Mouse (Mus musculus) ES-Bruce4 (cell line): ENCODE measurements around the gene Ppm1h. TPM values are rescaled to one million over a fixed set of nuclear protein-coding genes. Genes with fewer than 3 reads are reported as not detected.

Experiments
- H3K27ac ChIP-seq: 2 replicates; pipeline ENCODE4 v1.5.1; 2012; ENCODE audit warnings: low read length, inconsistent platforms; ENCODE audit not compliant: insufficient read depth
- H3K27me3 ChIP-seq: 2 replicates; pipeline ENCODE4 v1.6.1; 2012; ENCODE audit warnings: mild to moderate bottlenecking, low read length, inconsistent platforms; ENCODE audit not compliant: control insufficient read depth, poor library complexity, insufficient read depth, severe bottlenecking
- H3K36me3 ChIP-seq: 2 replicates; pipeline ENCODE4 v1.6.1; 2012; ENCODE audit warnings: inconsistent platforms, mild to moderate bottlenecking, low read length, moderate library complexity; ENCODE audit not compliant: control insufficient read depth, poor library complexity, insufficient read depth, severe bottlenecking
- H3K4me1 ChIP-seq: one replicate; pipeline ENCODE4 v1.8.1; 2011; ENCODE audit warnings: low read length; ENCODE audit not compliant: control insufficient read depth, insufficient read depth
- H3K4me3 ChIP-seq: 2 replicates; pipeline ENCODE4 v1.5.1; 2011; ENCODE audit warnings: low read depth, mild to moderate bottlenecking, low read length
- H3K9ac ChIP-seq: 2 replicates; pipeline ENCODE4 v1.6.1; 2012; ENCODE audit warnings: low read depth, mild to moderate bottlenecking, inconsistent platforms; ENCODE audit not compliant: poor library complexity, severe bottlenecking
- H3K9me3 ChIP-seq: replicated peaks from 2 replicates; pipeline ENCODE4 v1.6.1; 2012; ENCODE audit warnings: mild to moderate bottlenecking, low read length, inconsistent platforms; ENCODE audit not compliant: control insufficient read depth, poor library complexity, insufficient read depth, severe bottlenecking
- CTCF ChIP-seq: IDR thresholded peaks from one replicate; pipeline ENCODE4 v1.8.1; 2011; ENCODE audit warnings: low read depth, low read length
- EP300 ChIP-seq: IDR thresholded peaks from 2 replicates; pipeline ENCODE4 v1.6.1; 2011; ENCODE audit warnings: low read depth, low read length; ENCODE audit not compliant: insufficient read depth
- POLR2A ChIP-seq: IDR thresholded peaks from one replicate; pipeline ENCODE4 v1.8.1; 2011; ENCODE audit warnings: low read length; ENCODE audit not compliant: insufficient read depth
- polyA plus RNA-seq: library from polyadenylated mRNA; stranded (reverse); fragments of >200 nt; gene quantifications from 2 replicates; pipeline ENCODE4 v1.2.4, GENCODE M21; 2011; ENCODE audit warnings: low read depth; ENCODE audit not compliant: missing spikeins, insufficient read depth, insufficient read length

Gene Ppm1h
- polyA plus RNA-seq, 1 experiment, result 8.7 TPM

DNA sequence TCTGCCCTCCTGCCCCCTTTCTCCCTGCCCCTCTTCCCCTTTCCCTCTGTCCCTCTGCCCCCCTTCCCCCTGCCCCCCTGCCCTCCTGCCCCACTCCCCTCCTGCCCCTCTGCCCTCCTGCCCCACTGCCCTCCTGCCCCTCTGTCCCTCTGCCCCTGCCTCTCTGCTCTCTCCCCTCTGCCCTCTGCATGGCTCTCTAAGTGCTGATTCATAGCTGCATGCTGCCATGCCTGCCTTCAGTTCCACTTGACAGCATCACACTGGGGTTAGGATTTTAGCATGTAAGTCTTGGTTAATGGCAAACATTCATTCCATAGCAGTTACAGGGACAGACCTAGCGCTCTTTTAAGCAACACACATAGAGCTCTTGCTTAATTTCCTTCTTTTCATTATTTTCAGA lies 85.0 kb downstream of the Ppm1h start:
- Histone ChIP-seq H3K9ac (no peak overlapping the region), H3K36me3 (no peaks in the 10 kb centered on the region), H3K27ac (no peak overlapping the region), H3K4me1 (no peaks in the 10 kb centered on the region), H3K4me3 (no peak overlapping the region), H3K27me3 (no peaks in the 10 kb centered on the region), H3K9me3 (no peaks in the 10 kb centered on the region)
- no peak for TF ChIP-seq CTCF
- TF ChIP-seq POLR2A, result no peak
- no peak for TF ChIP-seq EP300

DNA sequence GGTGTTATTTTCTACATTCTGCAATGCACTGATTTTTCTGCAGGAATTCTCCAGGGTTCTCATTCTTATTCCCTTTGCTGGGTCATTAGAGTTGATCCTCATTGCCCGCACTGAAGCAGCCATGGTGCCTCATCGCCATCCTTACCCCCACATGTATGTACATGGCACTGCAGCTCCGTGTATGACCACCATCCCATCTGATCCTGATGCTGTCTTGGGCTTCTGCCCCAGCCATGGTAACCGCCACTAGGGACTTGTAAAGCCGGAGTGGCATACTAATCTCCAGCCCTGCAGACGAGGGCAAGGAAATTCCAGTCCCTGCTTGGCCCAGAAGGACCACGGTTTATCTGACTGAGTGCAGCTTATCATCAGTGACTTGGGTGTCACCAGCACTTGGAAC lies 86.1 kb downstream of the Ppm1h start:
- no peak overlapping the region for H3K27ac ChIP-seq

DNA sequence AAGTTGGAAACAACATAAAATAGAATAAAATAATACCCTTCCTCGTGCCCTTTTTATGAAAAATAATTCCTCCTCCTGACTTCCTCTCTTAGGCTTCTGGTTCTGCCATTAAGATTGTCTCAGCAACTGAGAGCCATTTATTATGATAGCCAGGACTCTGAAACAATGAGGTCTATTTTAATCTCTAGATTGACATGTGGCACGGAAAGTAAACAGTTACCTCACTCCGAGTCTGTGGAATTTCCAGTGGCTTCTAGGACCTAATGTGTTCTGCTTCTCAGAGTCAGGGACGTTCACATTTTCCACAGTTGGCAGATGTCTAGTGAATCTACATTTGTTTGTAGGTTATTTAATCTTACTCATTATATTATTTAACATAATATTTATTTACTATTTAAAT lies 87.0 kb downstream of the Ppm1h start:
- TF ChIP-seq CTCF, result no peak
- Histone ChIP-seq H3K36me3 (no peaks in the 10 kb centered on the region), H3K4me1 (no peaks in the 10 kb centered on the region), H3K9me3 (no peaks in the 10 kb centered on the region), H3K9ac (no peak overlapping the region), H3K27ac (no peak overlapping the region), H3K27me3 (no peaks in the 10 kb centered on the region), H3K4me3 (no peak overlapping the region)

More for the DNA sequence above, 86.1 kb downstream of the Ppm1h start:
- H3K4me3 ChIP-seq, result no peak overlapping the region
- no peak overlapping the region for H3K9ac ChIP-seq
- TF ChIP-seq CTCF (no peak), EP300 (no peak), POLR2A (no peak)
- no peaks in the 10 kb centered on the region for H3K36me3 ChIP-seq
- no peaks in the 10 kb centered on the region for H3K4me1 ChIP-seq
- no peaks in the 10 kb centered on the region for H3K27me3 ChIP-seq
- H3K9me3 ChIP-seq, result no peaks in the 10 kb centered on the region

DNA sequence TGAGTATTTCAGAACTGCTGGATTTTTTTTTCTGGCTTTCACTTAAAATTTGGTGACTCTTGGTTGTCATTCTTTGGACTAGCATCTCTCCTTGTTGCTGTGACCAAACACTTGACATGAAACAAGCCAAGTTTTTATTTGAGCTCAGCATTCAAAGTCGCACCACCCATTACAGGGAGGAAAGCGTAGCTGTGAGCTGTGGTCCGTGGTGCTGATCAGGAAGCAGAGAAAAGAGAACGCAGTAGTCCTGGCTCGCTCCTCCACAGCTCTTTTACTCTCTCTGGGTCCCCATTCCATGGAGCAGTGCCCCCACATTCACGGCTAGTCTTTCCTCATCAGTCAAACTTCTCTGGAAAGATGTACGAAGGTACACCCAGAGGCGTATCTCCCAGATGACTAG lies 87.4 kb downstream of the Ppm1h start:
- H3K4me1 ChIP-seq, result no peaks in the 10 kb centered on the region
- H3K9me3 ChIP-seq, result no peaks in the 10 kb centered on the region
- no peaks in the 10 kb centered on the region for H3K27me3 ChIP-seq
- no peak for TF ChIP-seq EP300
- TF ChIP-seq POLR2A, result no peak
- TF ChIP-seq CTCF, result no peak
- H3K36me3 ChIP-seq, result no peaks in the 10 kb centered on the region
- no peak overlapping the region for H3K27ac ChIP-seq
- H3K9ac ChIP-seq, result no peak overlapping the region
- no peak overlapping the region for H3K4me3 ChIP-seq

- Histone ChIP-seq H3K4me1 (no peaks in the 10 kb centered on the region), H3K9ac (no peak overlapping the region), H3K27me3 (no peaks in the 10 kb centered on the region), H3K27ac (no peak overlapping the region), H3K9me3 (no peaks in the 10 kb centered on the region), H3K4me3 (no peak overlapping the region), H3K36me3 (no peaks in the 10 kb centered on the region)
- TF ChIP-seq POLR2A (no peak), EP300 (no peak), CTCF (no peak)
Measured at GRCm38 (mm10) chr10:122768204-122768892, 89.8 kb downstream of the Ppm1h start.

DNA sequence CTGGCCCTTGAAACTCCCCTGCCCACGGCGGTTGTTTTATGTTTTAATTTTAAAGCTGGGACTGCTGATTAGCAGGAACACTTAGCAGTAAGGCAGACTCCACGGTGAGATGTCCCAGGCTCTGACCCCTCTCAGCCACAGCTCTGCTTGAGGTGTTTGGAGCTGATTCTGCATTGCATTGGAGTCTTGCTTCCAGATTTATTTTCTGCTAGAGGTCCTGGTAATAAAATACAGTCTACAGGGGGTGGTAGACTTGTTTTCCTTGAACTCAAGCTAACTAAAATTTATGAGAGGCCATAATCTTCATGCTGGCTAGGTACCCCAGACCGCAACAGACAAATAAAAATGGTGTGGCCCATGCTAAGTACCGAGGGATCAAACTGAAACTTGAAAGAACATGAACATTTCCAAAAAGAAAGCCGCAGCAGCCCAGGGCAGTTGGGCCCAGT lies 90.4 kb downstream of the Ppm1h start:
- TF ChIP-seq POLR2A (no peak), CTCF (no peak), EP300 (no peak)
- H3K9ac ChIP-seq, result no peak overlapping the region
- no peaks in the 10 kb centered on the region for H3K27me3 ChIP-seq
- H3K36me3 ChIP-seq, result no peaks in the 10 kb centered on the region
- no peaks in the 10 kb centered on the region for H3K9me3 ChIP-seq
- no peak overlapping the region for H3K4me3 ChIP-seq
- H3K27ac ChIP-seq, result no peak overlapping the region
- no peaks in the 10 kb centered on the region for H3K4me1 ChIP-seq
